Mouse (Mus musculus) embryo, embryonic 11.5 days (tissue): ENCODE measurements around the gene Timm23.
"Not testable (repeated sequence)": the region's sequence is repeated elsewhere in the genome, so short reads cannot be mapped to it uniquely, and the experiment has no call there.

Source experiments
- DNase-seq: peaks from one replicate; pipeline ENCODE4 v3.0.0-alpha.2; 2012; ENCODE audit warnings: low read depth, low spot score

Timm23 gene

DNA sequence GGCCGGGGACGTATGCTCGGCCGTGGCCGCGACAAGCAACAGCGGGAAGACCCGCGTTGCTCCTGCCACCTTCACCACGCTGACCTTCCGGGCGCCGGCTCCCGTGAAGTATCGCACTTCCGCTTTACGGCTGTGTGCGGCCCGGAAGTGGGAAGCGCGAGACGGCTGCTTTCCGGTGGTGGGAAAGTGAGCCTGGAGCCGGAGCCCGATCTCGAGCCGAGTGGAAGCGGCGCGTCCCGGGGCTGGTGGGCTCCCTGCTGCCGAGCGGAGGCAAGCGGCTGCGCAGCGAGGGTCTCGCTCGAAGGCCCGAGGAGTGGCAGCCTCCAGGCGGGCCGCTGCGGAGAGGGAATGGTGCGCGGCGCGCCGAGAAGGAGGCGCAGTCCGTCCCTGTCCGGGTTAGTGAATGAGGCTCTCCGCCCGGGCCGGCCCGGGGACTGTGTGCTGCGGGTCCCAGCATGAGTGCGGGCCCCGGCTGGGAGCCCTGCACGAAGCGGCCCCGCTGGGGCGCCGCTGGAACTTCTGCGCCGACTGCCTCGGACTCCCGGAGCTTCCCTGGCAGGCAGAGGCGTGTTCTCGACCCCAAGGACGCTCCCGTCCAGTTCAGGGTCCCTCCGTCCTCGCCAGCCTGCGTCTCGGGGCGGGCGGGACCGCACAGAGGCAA is at the start of gene Timm23, which contains the start of gene Parg:
TSS of gene Timm23 (minus strand) at position 108 of the 661 bp plus-strand sequence.
TSS of gene Parg (plus strand) at position 159 of the 661 bp plus-strand sequence.
- peak; percentile 78 for DNase-seq

DNA sequence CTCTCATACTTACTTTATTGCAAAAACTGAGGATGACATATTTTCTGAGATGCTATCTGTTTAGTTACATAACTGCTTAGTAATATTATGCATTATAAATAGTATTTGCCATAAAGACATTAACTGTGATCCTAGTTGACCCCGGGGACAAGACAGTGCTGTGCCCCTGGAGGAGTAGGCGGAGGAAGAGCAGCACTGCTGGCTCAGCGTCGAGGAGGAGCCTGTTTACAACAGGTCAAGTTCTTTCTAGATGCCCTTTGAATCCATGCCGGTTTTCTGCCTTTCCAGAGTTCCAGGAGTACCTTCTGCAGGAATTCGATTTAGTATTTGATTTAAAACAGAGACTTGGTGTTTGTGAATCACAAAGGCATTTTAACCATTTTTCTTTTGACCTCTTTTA is 47.9 kb upstream of the Timm23 start:
- DNase-seq = no peak

DNA sequence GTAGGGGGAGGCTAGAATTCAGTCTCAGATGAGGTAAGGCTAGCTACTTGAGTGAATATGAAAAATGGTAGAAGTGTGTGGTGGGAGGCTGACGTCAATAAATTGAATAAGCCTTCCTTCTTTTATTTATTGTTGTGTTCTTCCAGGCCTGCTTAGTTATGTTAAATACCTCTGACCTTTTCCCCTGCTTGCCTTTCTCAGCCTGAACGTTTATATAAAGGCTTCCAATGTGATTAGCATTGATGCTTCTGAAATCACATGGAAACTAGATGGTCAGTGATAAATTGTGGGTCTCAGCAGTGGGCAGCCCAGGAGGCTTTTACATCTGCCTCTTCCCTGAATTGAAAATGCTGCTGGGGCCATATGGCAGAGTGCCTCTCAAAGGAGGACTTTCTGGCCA is 44.3 kb upstream of the Timm23 start:
- peak; percentile 13 for DNase-seq

DNA sequence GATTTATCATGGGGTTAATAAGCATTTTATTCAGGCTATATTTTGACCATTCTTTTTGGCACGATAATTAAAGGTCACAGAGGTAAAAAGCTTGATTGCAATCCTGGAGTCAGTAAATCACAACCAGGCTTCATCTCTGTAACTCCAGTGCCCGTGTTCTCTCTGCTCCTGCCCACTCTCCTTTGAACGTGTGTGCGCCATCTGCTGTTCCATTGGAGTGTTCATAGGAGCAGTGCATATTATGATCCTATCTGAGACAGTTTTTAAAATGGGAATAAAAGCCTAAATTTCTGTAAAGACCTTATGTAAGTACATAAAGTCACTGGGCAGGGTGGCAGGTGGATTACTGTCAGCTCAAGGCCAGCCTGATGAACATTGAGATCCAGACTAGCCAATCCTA is 40.7 kb upstream of the Timm23 start:
- DNase-seq = no peak

DNA sequence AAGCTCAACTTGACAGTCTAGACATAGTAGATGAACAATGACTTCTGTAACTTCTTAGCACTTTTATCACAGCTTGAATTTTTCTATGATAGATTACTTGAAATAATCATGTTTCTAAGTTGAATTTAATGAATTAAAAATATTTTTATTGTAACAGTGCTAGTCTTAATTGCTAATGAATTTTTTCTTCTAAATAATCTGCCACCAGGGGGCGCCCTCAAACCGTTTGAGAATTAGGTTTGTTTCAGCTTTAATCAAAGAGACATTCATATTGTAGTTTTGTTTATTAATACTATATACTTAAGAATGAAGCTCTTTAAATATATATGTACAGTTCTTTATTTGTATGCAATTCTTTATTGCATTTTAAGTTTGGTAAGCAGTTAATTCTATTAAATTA is 27.3 kb upstream of the Timm23 start:
- peak; percentile 23 for DNase-seq

DNA sequence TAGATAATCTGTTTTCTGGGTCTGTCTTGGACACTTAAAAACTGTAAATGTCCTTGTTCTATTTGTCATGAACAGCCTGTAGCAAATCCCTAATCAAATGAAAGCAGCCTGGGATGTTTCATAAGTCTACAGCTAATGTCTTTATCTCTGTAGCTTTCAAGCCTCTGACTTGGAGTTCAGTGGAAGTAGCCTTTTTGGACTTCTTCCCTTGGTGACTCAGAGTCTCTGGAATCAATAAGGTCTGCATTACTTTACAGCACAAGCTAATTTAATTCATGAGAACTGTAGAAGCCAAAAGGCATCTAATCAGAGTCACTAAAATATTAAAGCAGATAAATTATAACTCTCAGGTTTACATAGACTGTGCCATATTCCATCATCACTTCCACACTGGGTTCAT is 24.9 kb upstream of the Timm23 start:
- no peak for DNase-seq

DNA sequence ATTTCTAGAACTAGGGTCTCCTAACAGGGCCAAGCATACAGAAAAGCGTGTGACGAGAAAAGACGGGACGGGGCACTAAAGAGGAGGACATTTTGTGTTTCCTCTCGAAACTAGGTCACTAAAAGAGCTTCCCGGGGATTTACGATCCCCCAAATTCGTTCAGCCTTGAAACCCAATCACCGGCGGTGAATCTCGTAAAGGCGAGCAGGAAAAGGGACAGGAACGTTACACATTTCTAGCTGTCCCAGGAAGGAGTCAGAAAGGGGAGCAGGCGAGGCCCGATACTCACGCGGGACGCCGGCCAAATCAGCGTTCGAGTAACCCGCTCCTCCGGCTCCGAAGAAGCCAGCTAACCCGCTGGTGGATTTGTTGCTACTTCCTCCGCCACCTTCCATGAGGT is 344 bp downstream of the Timm23 start:
- DNase-seq = peak; percentile 14

DNA sequence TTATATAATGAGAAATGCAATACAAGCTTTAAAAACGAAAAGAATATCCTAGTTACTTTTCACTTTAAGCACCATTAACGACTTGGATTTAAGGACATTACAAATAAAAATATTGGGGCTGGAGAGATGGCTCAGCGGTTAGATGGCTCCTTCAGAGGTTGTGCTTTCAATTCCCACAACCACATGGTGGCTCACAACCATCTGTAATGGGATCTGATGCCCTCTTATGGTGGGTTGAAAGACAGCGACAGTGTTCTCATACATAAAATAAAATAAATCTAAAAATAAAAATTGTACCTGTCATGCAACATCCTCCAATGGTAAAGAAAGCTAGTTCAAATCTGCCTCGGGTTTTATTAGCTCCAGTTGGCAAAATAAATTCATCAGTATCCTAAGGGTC is 8.1 kb downstream of the Timm23 start:
- not testable (repeated sequence) for DNase-seq

DNA sequence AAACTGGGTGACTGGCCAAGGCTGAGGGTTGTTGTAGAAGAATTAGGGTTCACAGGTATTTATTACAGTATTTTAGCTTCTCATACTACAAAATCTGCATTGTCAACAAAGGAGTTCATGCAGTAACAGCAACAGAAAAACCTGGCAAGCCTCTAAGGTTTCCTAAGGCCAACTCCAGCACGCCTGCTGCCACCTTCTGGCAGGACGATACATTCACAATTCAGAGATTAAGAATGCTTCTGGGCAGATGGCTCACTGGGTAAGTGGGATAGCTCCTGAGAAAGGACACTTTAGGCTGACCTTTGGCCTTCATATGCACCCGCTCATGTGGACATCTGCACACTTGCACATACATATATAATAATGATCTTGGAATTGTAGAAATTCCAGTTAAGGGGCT is 9.3 kb downstream of the Timm23 start:
- DNase-seq = peak; percentile 24

DNA sequence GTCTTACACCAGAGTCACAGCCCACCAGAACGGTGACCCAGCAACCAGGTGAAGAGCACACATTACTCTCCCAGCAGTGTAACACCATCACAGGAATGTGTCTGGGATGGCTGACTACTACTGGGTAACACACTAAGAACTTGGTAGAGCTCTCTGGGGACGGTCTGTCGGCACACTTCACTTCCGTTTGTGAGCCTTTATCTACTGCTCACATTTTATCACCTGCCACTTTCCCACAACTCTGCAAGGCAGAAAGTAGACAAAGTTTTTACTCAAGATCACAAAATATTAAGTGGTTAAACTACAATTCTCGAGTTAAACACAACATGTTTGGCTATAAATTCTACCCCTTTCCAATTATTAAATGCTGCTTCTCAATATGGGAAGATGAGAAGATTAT is 9.8 kb downstream of the Timm23 start:
- DNase-seq = no peak

DNA sequence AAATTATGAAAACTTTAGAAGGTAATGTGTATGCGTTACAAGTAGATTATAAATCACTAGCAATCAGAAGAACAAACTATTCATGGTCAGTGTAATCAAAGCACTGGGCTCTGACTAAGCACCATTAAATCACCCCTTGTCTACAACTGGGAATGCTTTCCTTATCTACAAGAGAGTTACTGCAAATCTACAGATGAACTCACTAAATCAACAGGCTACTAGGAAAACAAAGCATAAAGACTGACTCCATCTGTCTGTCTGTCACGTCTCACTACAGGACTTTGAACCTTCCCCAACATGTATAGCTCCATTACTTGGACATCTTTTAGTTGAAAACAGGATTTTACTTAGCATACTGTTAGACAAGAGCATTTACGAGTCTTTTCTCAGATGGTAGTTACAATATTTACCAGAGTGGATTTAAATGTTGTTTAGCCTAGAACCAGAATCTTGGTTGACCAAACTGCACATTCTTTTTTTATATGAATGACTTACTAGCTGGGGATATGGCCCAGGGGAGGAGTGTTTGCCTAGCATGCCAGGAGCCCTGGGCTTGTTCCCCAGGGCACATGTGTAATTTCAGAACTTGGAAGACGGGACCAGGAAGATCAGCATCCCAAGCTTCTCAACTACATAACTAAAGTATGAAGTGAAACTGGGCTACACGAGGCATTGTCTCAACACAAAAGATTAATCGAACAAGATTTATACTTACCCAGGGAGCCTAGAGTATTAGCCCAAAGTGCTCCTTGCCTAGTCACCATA is 10.9 kb downstream of the Timm23 start:
- no peak for DNase-seq

DNA sequence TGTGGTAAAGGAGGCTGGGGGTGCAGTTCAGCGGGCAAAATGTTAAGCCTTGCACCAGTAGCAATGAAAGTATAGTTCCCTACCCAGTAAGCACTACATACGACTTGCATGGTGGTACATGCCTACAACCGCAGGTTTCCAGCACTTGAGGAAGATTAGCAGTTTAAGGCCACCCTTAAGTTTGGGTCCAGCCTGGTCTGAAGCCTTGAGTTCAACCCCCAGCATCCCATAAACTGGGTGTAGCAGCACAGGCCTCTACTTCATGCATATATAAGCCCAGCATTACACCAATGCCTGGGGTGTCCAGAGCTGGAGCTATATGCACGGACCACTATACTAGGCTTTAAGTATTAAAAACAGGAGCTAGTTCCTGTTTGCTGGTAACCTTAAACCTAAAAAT is 17.9 kb downstream of the Timm23 start:
- no peak for DNase-seq

DNA sequence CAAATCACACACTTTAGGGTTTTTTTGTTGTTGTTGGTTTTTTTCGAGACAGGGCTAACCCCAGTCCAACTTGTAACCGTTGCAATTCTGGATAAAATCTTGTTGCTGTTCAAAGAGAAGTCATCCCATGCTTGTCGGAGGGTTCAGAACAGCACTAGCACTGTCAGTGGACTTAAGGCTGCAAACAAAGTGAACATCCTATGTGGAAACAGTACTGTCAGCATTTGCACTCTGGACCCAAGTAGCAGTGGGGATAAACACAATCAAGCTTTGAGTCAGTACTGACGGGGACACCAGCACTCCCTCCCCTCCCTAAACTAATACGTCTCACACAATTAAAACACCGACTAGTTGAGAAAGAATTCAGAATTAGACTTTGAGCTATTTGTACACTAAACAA is 20.8 kb downstream of the Timm23 start:
- no peak for DNase-seq

DNA sequence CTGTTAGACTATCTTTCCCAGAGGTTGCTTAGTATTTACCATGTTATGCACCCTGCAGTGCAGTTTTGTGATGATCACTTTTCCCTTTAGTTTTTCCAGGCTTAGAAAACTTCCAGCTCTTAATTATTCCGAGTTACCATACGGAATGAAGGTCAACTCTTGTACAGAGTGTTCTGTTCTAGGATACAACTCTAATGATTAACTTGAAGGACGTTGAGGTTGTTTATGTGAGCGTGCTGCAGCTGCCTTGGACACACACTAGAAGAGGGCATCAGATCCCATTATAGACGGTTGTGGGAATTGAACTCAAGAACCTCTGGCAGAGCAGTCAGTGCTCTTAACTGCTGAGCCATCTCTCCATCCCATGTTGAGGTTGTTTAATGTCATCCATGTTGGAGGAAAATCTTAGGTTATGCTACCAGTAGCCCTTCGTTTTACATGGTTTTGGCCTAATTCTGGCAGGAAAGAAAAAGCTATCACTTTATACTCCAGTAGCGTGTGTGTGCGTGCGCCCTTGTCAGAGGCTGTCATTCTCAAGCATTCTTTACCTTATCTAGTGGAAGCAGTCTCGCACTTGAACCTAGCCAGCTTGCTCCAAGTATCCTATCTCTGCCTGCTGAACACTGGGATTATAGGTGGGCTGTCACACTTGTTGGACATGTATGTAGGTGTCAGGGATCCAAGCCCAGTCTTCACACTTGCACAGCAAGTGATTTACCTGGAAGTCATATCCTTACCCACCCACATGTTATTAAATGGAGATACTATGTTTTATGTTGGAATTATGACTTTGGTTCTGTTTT is 22.1 kb downstream of the Timm23 start:
- no peak for DNase-seq

DNA sequence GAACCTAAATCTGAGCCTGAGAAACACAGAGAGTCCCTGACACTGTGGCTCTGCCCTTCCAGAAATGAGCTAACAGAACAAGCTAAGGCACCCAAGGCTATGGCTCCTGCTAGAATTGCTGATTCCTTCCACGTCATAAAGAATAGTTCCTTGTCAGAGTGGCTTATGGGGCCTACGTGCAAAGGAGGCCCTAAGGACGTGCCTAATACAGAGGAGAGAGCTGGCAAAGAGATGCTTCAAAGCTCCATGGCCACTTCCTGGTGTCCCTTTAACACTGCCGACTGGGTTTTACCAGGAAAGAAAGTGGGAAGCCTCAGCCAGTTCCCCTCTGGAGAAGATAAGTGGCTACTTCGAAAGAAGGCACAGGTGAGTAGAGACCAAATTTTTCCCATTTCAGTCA is 25.1 kb downstream of the Timm23 start:
- not testable (repeated sequence) for DNase-seq

DNA sequence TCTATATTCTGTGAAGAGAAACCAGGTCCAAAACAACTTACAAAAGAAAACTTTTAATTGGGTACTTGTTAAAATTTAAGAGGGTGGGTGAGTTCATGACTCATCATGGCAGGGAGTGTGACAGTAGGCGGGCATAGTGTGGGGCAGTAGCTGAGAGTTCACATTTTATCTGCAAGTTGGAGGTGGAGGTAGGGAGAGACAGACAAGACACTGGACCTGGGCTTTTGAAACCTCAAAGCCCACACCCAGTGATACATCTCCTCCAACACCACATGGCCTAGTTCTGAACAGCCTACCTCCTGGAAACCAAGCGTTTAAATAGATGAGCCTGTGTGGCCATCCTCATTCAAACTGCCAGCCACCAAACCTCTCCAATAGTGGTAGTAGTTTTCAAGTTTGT is 26.4 kb downstream of the Timm23 start:
- DNase-seq = no peak

DNA sequence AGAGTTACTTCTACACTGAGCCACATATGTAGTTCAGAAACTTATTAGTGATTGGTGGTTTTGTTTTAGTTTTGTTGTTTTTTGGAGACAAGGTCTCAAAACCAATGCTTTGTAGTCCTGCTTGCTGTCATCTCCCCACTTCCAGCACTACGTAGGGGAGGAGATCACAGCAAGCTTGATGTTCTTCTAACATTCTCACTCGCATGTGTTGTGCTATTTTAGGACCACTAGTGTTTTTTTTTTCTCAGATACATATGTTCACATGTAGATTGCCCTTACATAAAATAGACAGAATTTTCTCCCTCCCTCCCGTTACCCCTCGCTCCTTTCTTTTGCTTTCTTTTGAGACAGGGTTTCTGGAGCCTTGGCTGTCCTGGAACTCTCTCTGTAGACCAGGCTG is 31.6 kb downstream of the Timm23 start:
- DNase-seq = no peak

DNA sequence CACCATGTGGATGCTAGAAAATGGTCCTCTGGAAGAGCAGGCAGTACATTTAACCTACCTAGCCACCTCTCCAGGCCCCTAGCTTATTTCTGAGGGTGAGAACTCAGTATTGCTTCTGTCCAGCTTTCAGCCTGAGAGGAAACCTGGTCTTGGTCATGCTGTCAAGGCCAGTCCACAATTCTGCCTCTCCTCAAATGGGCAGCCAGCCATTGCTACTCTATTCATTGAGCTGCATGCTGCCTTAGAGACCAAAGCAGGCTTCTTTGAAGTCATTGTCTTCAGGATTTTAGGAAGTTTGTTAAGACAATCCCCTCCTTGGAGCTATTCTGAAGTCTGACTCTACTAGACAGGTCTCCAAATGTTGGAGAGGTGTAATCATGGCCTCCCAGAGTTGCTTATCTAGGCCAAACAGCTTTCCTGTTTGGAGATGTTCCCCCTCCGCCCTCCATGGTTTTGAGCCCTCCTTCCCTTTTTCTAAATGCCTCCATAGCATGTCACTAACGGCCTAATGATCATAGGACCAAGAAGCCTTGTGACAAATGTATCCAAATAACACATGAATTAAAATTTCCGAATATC is 33.0 kb downstream of the Timm23 start:
- no peak for DNase-seq

DNA sequence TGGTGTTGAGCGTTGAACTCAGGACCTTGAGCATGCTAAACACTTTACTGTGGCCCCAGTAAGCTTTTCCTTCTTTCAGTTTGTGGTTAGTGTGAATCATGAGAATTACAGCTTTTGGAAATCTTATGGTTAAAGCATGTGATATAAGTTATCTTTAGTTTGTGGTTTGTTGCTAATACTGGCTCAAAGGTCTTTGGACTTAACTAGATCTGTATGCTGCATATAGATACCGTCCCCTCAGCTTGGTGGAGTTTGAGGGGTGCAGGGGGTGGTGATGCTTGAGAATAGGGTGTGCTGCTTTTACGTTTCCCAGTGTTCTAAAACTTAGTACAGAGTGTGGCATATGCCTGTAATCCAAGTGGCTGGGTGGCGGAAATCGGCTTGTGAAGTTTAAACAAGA is 34.4 kb downstream of the Timm23 start:
- no peak for DNase-seq

DNA sequence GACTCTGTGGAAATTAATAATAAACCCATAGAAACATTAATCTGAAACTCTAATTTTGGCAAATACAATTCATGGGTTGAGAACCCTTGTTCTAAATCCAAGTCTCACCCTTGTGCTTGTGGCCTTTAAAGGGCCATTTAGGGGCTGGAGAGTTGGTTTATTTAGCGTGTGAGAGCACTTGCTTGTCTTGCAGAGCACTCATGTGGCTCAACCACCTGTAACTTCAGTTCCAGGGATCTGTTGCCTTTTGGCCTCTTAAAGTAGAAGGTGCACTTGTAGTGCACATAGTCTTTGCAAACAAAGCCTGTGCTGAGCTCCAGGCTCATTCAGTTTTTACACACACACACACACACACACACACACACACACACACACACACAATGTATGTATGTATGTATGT is 34.9 kb downstream of the Timm23 start:
- no peak for DNase-seq

DNA sequence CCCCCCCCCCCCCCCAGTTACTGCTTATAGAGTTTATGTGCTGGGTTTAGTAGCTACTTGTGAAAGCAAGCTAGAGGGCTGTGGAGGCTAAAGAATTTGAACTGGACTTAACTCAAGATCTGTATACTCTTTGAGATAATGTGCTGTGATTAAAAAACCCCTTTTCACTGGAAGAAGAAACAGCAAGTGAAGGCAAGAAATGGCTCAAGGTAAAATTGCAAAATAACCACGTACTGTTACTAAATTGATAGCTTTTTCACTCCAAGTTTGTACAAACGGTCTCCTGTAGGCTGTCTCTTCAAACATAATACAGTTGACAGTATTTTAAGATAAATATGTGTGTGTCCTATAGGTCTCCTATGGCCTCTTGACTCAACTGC is 35.6 kb downstream of the Timm23 start:
- DNase-seq = no peak
